Mouse (Mus musculus): ENCODE measurements around the gene Timm50. TPM values are rescaled to one million over a fixed set of nuclear protein-coding genes. Genes with fewer than 3 reads are reported as not detected.

The Timm50 gene
- polyA plus RNA-seq, 3 experiments from 2014 or later = 27.6 to 39.1 (median 36.4) TPM

DNA sequence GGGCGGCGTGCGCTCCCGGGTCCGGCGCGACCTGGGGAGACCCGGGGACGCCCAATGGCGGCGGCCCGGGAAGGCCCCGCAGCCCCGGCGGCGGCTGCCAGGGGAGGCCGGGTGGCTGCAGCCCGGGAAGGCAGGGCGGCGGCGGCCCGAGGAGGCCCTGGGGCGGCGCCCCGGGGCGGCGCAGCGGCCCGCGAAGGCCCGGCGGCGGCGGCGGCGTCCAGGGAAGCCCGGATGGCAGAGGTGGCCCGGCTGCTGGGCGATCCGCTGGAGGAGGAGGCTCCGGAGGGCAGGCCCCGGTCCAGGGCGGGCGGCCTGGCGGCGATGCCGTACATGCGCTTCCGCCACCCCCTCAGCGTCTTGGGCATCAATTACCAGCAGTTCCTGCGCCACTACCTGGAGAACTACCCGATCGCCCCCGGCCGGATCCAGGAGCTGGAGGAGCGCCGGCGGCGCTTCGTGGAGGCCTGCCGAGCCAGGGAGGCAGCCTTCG is 43.8 kb downstream of the Timm50 start:
- peak; percentile 38 for ATAC-seq

DNA sequence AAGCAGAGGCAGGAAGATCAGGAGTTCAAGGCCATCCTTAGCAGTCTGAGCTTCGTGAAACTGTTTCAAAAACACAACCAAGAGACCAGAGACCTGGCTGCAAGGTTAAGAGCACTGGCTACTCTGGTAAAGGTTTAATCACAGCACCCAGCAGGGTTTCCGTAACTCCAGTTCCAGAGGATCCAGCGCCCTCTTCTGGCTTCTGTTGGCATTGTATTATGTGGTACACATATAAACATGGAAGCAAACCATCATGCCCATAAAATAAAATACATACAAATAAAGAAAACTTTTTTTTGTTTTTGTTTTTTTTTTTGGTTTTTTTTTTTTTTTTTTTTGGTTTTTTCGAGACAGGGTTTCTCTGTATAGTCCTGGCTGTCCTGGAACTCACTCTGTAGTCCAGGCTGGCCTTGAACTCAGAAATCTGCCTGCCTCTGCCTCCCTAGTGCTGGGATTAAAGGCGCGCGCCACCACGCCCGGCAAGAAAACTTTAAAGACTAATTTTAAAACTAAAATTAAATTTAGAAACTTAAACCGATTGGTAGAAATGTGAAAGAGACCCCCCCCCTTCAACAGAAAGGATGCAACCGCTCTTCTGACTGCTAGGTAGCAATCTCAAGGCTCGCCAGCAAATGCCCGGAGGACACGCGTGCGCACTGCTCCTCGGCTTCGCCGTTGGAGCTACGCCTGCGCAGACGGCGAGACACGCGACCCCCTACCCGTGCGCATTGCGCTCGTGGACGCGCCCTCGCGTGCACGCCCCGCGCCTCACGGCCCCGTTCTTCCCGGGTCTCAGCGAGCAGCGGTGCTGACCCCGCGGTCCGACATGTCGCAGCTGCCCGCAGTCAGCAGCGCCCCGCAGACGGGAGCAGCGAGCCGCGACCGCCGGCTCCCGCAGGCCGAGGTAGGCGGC is 44.5 kb downstream of the Timm50 start, which contains the start of gene Eid2:
Gene Eid2, plus strand, starts transcription at position 753 of the 913 bp plus-strand sequence.
- ATAC-seq = peak; percentile 61

DNA sequence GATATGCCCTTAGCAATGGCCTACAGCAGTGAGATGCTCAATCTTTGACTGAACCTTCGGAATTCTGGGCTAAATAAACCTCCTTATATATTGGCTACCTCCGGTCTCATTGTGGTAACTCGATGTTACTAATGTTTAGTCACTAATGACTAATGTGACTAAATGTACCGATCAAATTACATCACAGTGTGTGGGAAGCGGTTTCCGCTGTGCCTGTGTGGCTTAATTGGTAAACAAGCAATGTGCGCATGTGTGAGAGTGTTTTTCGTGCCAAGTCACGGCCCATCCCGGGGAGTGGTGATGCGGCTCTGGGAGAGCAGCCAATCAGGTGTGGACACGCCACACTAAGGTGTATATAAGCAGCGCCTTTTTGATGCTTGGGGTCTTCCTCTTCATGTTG is 46.5 kb downstream of the Timm50 start:
- no peak for ATAC-seq

DNA sequence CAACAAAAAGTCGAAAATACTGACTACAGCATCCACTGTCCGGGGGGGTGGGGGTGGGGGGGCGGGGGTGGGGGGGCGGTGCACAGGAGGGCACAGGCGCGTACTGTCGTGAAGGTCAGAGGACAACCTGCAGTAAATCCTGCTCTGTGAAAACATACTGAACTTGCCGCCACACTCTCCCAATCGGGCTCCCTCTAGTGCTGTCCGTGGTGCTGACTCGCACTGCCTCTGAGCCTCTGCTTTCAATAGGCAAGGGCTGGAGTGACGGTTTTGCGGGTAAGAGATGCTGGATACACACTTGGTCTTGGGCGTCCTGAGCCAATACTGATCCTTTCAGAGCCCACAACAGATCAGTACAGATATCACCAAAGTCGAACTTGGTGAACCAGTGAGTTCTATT is 48.1 kb downstream of the Timm50 start:
- no peak for ATAC-seq

DNA sequence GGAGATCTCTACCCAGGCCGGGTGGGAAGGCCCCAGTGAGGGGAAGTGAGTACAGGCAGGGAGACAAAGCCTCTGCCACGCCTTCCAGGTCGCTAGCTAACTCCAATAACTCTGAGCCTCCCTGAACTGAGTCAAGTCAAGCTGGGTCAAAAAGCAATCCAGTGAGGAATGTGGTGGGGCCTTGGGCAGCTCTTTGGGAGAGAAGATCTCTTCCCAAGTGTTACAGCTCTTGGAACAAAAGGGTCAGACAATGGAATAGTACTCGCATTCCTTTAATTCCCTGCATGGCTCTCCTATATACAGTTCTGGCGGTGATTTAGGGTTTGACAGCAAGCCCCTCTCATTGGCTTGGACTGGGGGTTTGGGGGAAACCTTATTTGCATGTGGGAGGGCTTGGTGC is 49.0 kb downstream of the Timm50 start:
- ATAC-seq = no peak

Other genes with a start within 250 kb of the Timm50 start
- not detected for gene Fcgbp, start 240.8 kb downstream of the Timm50 start, polyA plus RNA-seq (2017; shearing (Covaris generic))
- gene 9530053A07Rik, start 182.6 kb downstream of the Timm50 start, polyA plus RNA-seq (2017; shearing (Covaris generic)) = not detected
- 10 to 100 TPM; 37.8 to 61.3 (median 61.2) TPM for gene Fbl, start 142.4 kb downstream of the Timm50 start, polyA plus RNA-seq (2017; shearing (Covaris generic))
- 1 to 10 TPM in 2 of 3 experiments, under 1 TPM in 1; 0.95 to 1.8 (median 1.3) TPM for gene Dyrk1b, start 132.6 kb downstream of the Timm50 start, polyA plus RNA-seq (2017; shearing (Covaris generic))
- gene Eid2, start 44.2 kb downstream of the Timm50 start, polyA plus RNA-seq (2017; shearing (Covaris generic)) = under 1 TPM; 0.25 to 0.84 (median 0.81) TPM
- 1 to 10 TPM in 1 of 3 experiments, under 1 TPM in 2; 0.34 to 1.7 (median 0.44) TPM for gene Eid2b, start 34.3 kb downstream of the Timm50 start, polyA plus RNA-seq (2017; shearing (Covaris generic))
- not detected for gene Selenov, start 20.9 kb downstream of the Timm50 start, polyA plus RNA-seq (2017; shearing (Covaris generic))
- gene Dll3, start 9.8 kb downstream of the Timm50 start, polyA plus RNA-seq (2017; shearing (Covaris generic)) = not detected
- gene Supt5, start 26.7 kb upstream of the Timm50 start, polyA plus RNA-seq (2017; shearing (Covaris generic)) = 100 to 1,000 TPM in 2 of 3 experiments, 10 to 100 TPM in 1; 95.7 to 122 (median 120) TPM
- 1,000 to 10,000 TPM in 2 of 3 experiments, 100 to 1,000 TPM in 1; 937 to 1,605 (median 1,546) TPM for gene Rps16, start 38.6 kb upstream of the Timm50 start, polyA plus RNA-seq (2017; shearing (Covaris generic))
- 100 to 1,000 TPM in 1 of 3 experiments, 10 to 100 TPM in 2; 48.5 to 102 (median 74.0) TPM for gene Plekhg2, start 60.5 kb upstream of the Timm50 start, polyA plus RNA-seq (2017; shearing (Covaris generic))
- 100 to 1,000 TPM; 100 to 211 (median 148) TPM for gene Zfp36, start 68.2 kb upstream of the Timm50 start, polyA plus RNA-seq (2017; shearing (Covaris generic))
- 10 to 100 TPM; 26.2 to 33.0 (median 32.5) TPM for gene Med29, start 80.6 kb upstream of the Timm50 start, polyA plus RNA-seq (2017; shearing (Covaris generic))
- gene Paf1, start 80.9 kb upstream of the Timm50 start, polyA plus RNA-seq (2017; shearing (Covaris generic)) = 10 to 100 TPM; 46.2 to 59.4 (median 51.8) TPM
- 100 to 1,000 TPM; 470 to 850 (median 500) TPM for gene Gmfg, start 125.4 kb upstream of the Timm50 start, polyA plus RNA-seq (2017; shearing (Covaris generic))
- under 1 TPM in 1 of 3 experiments, not detected in 2; 0.17 TPM for gene Lrfn1, start 139.9 kb upstream of the Timm50 start, polyA plus RNA-seq (2017; shearing (Covaris generic))
- not detected for gene Ifnl2, start 198.4 kb upstream of the Timm50 start, polyA plus RNA-seq (2017; shearing (Covaris generic))
- not detected for gene Ifnl3, start 210.8 kb upstream of the Timm50 start, polyA plus RNA-seq (2017; shearing (Covaris generic))
- not detected for gene Sycn, start 228.8 kb upstream of the Timm50 start, polyA plus RNA-seq (2017; shearing (Covaris generic))
- gene Nccrp1, start 235.2 kb upstream of the Timm50 start, polyA plus RNA-seq (2017; shearing (Covaris generic)) = 1 to 10 TPM in 1 of 3 experiments, not detected in 2; 1.4 TPM